Mouse (Mus musculus) lung, postnatal 0 days (tissue): ENCODE data around the gene Zfyve21.

Source experiments
- CTCF ChIP-seq: IDR thresholded peaks from 2 replicates; pipeline ENCODE4 v1.5.1; 2016; ENCODE audit warnings: antibody characterized with exemption, mild to moderate bottlenecking
- EP300 ChIP-seq: IDR thresholded peaks from 2 replicates; pipeline ENCODE4 v1.6.1; 2016; ENCODE audit warnings: antibody characterized with exemption, mild to moderate bottlenecking, control low read depth

GRCm38 (mm10) chr12:111777919-111778318 lies 36.1 kb upstream of the Zfyve21 start:
- TF ChIP-seq CTCF (no peak), EP300 (no peak)
